Mouse (Mus musculus) liver, embryonic 14.5 days (tissue): Measurements from ENCODE around the gene Dohh.

Source experiments
- CTCF ChIP-seq: IDR thresholded peaks from 2 replicates; pipeline ENCODE4 v1.5.1; 2016; ENCODE audit warnings: antibody characterized with exemption, low read depth, control low read depth
- EP300 ChIP-seq: IDR thresholded peaks from 2 replicates; pipeline ENCODE4 v1.6.1; 2016; ENCODE audit warnings: antibody characterized with exemption, low read depth

GRCm38 (mm10) chr10:81367207-81367495, 17.1 kb upstream of the Dohh start:
- no peak for TF ChIP-seq CTCF
- TF ChIP-seq EP300, result no peak
